Mouse (Mus musculus) forebrain, postnatal 0 days (tissue): ENCODE measurements at regions not wholly inside any gene's neighbourhood (a gene's known extent, or its start where the extent isn't known, plus 50 kb on each side); places are given as distances from the start of the nearest gene placed in this dataset.
A peak's percentile ranks its signal among the peaks of the same experiment; 100 is the strongest.

Experiments
- ATAC-seq: fragments of 200-750 bp; cut with Nextera tagmentation; 2 replicates; pipeline ENCODE4 v1.8.0; 2017; ENCODE audit warnings: mild to moderate bottlenecking, moderate library complexity
- DNase-seq: peaks from one replicate; pipeline ENCODE4 v3.0.0-alpha.2; 2015
- H3K27ac ChIP-seq: fragments of 300-500 bp; sonication (generic); 2 replicates; pipeline ENCODE4 v1.5.1; 2014; ENCODE audit warnings: low read depth, mild to moderate bottlenecking, antibody characterized with exemption, low read length, moderate library complexity, mixed read lengths
- H3K27me3 ChIP-seq: fragments of 300-500 bp; sonication (generic); 2 replicates; pipeline ENCODE4 v1.6.1; 2014; ENCODE audit warnings: mild to moderate bottlenecking, low read length, mixed read lengths; ENCODE audit not compliant: insufficient read depth
- H3K36me3 ChIP-seq: fragments of 300-500 bp; sonication (generic); 2 replicates; pipeline ENCODE4 v1.6.1; 2014; ENCODE audit warnings: mild to moderate bottlenecking, moderate library complexity; ENCODE audit not compliant: insufficient read depth
- H3K4me1 ChIP-seq: fragments of 300-500 bp; sonication (generic); 2 replicates; pipeline ENCODE4 v1.6.1; 2014; ENCODE audit warnings: antibody characterized with exemption; ENCODE audit not compliant: insufficient read depth
- H3K4me2 ChIP-seq: fragments of 300-500 bp; sonication (generic); 2 replicates; pipeline ENCODE4 v1.6.1; 2014; ENCODE audit warnings: low read depth, mild to moderate bottlenecking, moderate library complexity
- H3K4me3 ChIP-seq: fragments of 300-500 bp; sonication (generic); 2 replicates; pipeline ENCODE4 v1.5.1; 2014; ENCODE audit warnings: low read depth, low read length, mixed read lengths
- H3K9ac ChIP-seq: fragments of 300-500 bp; sonication (generic); 2 replicates; pipeline ENCODE4 v1.6.1; 2014; ENCODE audit warnings: mild to moderate bottlenecking
- H3K9me3 ChIP-seq: fragments of 300-500 bp; sonication (generic); 2 replicates; pipeline ENCODE4 v1.6.1; 2016; ENCODE audit warnings: low read length
- CTCF ChIP-seq: sonication (generic); IDR thresholded peaks from 2 replicates; pipeline ENCODE4 v1.5.1; 2016; ENCODE audit warnings: antibody characterized with exemption, control low read depth, low read depth
- WGBS: fragments of 180-500 bp; shearing (Covaris S2); extraction: QIAGEN DNeasy Blood & Tissue Kit; methylation state at CpG from one replicate; pipeline ENCODE4 v1.1.7; 2014; 5-methylcytosine and 5-hydroxymethylcytosine counted together

DNA sequence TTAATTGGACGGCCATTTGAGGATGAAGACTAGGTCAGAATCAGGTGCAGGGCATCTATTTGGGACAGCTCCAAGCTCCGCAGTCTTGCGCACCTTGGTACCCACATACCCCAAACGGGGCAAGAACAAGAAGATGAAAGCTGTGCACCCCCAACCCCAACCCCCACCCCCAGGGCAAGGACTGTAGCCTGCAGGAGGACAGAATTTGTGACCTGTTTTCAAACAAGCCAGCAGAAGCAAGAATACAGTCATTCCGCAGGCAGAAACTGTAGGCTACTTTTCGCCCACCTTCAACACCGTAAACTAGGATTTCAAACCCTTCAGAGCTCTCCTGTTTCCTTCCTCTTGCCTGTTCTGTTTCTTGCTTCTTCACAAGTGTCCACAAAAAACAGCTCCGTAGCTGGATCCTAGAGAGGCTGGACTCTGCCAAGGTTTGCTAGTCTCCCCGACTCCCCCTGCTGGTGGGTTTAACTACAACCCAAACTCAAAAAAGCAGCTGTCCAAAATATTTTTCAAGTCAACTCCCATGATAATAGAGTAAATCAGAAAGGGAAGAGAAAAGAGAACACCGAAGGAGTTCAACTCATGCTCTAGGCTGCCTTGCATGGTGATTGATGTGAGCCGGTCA is 430.3 kb upstream of the Atp11b start:
- no peaks in the 10 kb centered on the region for H3K27me3 ChIP-seq
- DNase-seq (peak; percentile 71), ATAC-seq (peak; percentile 63; the same call in 1 of the 2 replicates)
- no peak overlapping the region for H3K4me2 ChIP-seq
- H3K36me3 ChIP-seq: no peaks in the 10 kb centered on the region
- WGBS: 55% methylated on average over 11 of the region's 11 CpGs
- H3K9ac ChIP-seq: no peak overlapping the region
- H3K9me3 ChIP-seq: no peaks in the 10 kb centered on the region
- no peak overlapping the region for H3K4me3 ChIP-seq
- TF ChIP-seq CTCF: peak; percentile 63
- H3K27ac ChIP-seq: 0 out of 2 replicates have a peak overlapping the region, but pooled peaks have one; percentile 21
- H3K4me1 ChIP-seq: no peaks in the 10 kb centered on the region

DNA sequence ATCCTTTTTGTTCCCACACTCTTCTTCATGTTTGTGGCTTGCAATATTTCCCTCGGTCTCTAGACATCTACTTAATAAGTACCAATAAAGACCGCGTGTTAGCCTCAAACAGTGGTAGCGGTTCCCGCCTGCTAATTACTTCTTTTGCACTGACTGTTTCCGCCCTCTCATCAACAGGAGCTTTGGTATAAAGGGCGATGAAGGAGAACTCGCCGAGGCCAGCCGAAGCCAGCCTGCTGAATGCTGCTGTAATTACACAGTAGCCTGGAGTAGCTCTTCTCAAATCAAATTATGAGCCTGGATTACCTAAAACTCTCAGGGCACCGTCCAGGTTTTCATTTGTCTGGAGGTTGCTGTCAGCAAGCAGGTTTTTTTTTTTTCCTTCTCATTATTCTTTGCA is 429.7 kb upstream of the Atp11b start:
- H3K9ac ChIP-seq: no peak overlapping the region
- 6% methylated on average over 11 of the region's 11 CpGs for WGBS
- no peaks in the 10 kb centered on the region for H3K36me3 ChIP-seq
- H3K4me2 ChIP-seq: no peak overlapping the region
- H3K27ac ChIP-seq: no peak overlapping the region
- DNase-seq (no peak), ATAC-seq (peak; percentile 64; the same call in 1 of the 2 replicates)
- H3K27me3 ChIP-seq: no peaks in the 10 kb centered on the region
- H3K4me1 ChIP-seq: no peaks in the 10 kb centered on the region
- H3K4me3 ChIP-seq: no peak overlapping the region
- no peak for TF ChIP-seq CTCF
- no peaks in the 10 kb centered on the region for H3K9me3 ChIP-seq

GRCm38 (mm10) chr3:35332534-35333272 is 421.2 kb upstream of the Atp11b start:
- Histone ChIP-seq H3K36me3 (no peaks in the 10 kb centered on the region), H3K4me2 (peak overlapping the region; percentile 23; the same call in 1 of the 2 replicates), H3K4me1 (peaks cover 5% of the 10 kb centered on the region; the same call in 1 of the 2 replicates), H3K27ac (peak overlapping the region; percentile 35), H3K27me3 (no peaks in the 10 kb centered on the region), H3K9me3 (no peaks in the 10 kb centered on the region), H3K4me3 (no peak overlapping the region), H3K9ac (no peak overlapping the region)
- TF ChIP-seq CTCF: no peak
- no peak for DNase-seq
- 8% methylated on average over 18 of the region's 18 CpGs for WGBS
- peak; percentile 34; the same call in 1 of the 2 replicates for ATAC-seq

- H3K4me3 ChIP-seq: no peak overlapping the region
- no peak for TF ChIP-seq CTCF
- DNase-seq (no peak), ATAC-seq (no peak)
- H3K27me3 ChIP-seq: no peaks in the 10 kb centered on the region
- no peaks in the 10 kb centered on the region for H3K9me3 ChIP-seq
- no peak overlapping the region for H3K27ac ChIP-seq
- H3K4me2 ChIP-seq: no peak overlapping the region
- no peaks in the 10 kb centered on the region for H3K36me3 ChIP-seq
- H3K4me1 ChIP-seq: peaks cover 5% of the 10 kb centered on the region; the same call in 1 of the 2 replicates
- 36% methylated on average over 2 of the region's 2 CpGs for WGBS
- H3K9ac ChIP-seq: no peak overlapping the region
Observed at GRCm38 (mm10) chr3:35334017-35334416, 419.9 kb upstream of the Atp11b start.

- Histone ChIP-seq H3K4me1 (peaks cover 5% of the 10 kb centered on the region; the same call in 1 of the 2 replicates), H3K27me3 (no peaks in the 10 kb centered on the region), H3K9ac (no peak overlapping the region), H3K27ac (no peak overlapping the region), H3K4me3 (no peak overlapping the region), H3K4me2 (no peak overlapping the region), H3K36me3 (no peaks in the 10 kb centered on the region), H3K9me3 (no peaks in the 10 kb centered on the region)
- TF ChIP-seq CTCF: peak; percentile 17; the same call in 1 of the 2 replicates
- ATAC-seq (no peak), DNase-seq (no peak)
- 17% methylated on average over 3 of the region's 3 CpGs for WGBS
Observed at GRCm38 (mm10) chr3:35334546-35334945, 419.4 kb upstream of the Atp11b start.

DNA sequence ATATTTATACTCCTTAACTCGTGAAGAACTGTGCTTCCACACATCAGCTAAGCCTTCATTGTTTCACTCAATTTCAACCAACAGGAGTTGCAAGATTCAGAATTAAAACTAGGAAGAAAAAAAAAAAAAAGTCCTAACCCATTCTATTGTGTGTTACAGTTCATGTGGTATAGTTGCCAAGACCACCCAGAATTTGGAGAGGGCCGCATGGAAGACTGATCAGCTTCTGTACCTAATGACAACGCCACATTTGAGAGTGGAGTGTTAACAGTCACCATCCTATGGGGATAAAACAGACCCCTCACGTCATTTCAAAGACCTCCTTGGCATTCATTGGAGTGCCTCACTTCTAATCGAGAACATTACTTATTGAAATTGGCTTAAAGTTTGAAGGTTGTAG is 418.1 kb upstream of the Atp11b start:
- no peaks in the 10 kb centered on the region for H3K9me3 ChIP-seq
- no peak overlapping the region for H3K4me3 ChIP-seq
- H3K4me2 ChIP-seq: no peak overlapping the region
- no peak overlapping the region for H3K27ac ChIP-seq
- WGBS: 17% methylated on average over 5 of the region's 5 CpGs
- H3K27me3 ChIP-seq: no peaks in the 10 kb centered on the region
- no peak for ATAC-seq
- H3K4me1 ChIP-seq: peaks cover 9% of the 10 kb centered on the region; the same call in 1 of the 2 replicates
- no peak for DNase-seq
- no peak for TF ChIP-seq CTCF
- H3K36me3 ChIP-seq: no peaks in the 10 kb centered on the region
- H3K9ac ChIP-seq: no peak overlapping the region

DNA sequence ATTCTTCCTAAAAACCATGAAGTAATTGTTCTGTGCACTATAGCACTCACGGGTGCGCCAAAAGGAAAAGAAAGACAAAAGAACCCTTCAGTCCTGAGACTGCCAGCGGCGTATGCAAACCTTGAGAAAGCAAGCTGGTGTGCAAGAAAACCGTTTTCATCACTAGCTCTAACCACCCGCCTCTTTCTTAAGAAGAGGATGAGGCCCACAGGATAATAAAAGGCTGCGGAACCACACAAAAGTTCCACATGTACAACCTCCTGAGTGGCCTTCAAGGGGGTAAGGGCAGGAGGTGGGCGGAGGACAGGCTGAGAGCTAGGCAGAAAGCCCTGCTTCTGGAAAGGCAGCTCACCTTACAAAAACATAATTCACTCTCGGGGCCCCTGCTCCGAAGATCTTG is 413.4 kb upstream of the Atp11b start:
- H3K4me1 ChIP-seq: peaks cover 7% of the 10 kb centered on the region; the same call in 1 of the 2 replicates
- peak; percentile 36 for ATAC-seq
- H3K27ac ChIP-seq: peak overlapping the region; percentile 67; the same call in 1 of the 2 replicates
- no peaks in the 10 kb centered on the region for H3K9me3 ChIP-seq
- H3K4me2 ChIP-seq: peak overlapping the region; percentile 61
- TF ChIP-seq CTCF: no peak
- no peaks in the 10 kb centered on the region for H3K27me3 ChIP-seq
- peak; percentile 43 for DNase-seq
- peak overlapping the region; percentile 33 for H3K9ac ChIP-seq
- 6% methylated on average over 10 of the region's 10 CpGs for WGBS
- peak overlapping the region; percentile 35 for H3K4me3 ChIP-seq
- H3K36me3 ChIP-seq: no peaks in the 10 kb centered on the region
